Mouse (Mus musculus): ENCODE data around the gene Grk5. TPM values are rescaled to one million over a fixed set of nuclear protein-coding genes. Genes with fewer than 3 reads are reported as not detected.
"Not testable (repeated sequence)": the region's sequence is repeated elsewhere in the genome, so short reads cannot be mapped to it uniquely, and the experiment has no call there.

Grk5 gene
- polyA plus RNA-seq, 1 experiment from 2014 or later, result 3.2 TPM

GRCm38 (mm10) chr19:60915236-60915635, 25.7 kb downstream of the Grk5 start:
- Histone ChIP-seq H3K9me3 (replicated peaks) (no peaks in the 10 kb centered on the region), H3K27ac (peak overlapping the region; percentile 55), H3K9ac (no peak overlapping the region), H3K4me1 (replicated peaks) (peaks cover 18% of the 10 kb centered on the region), H3K36me3 (no peaks in the 10 kb centered on the region), H3K4me3 (no peak overlapping the region), H3K27me3 (no peaks in the 10 kb centered on the region), H3K4me2 (no peak overlapping the region)
- WGBS, result 21% methylated on average over 4 of the region's 4 CpGs
- no peak for ATAC-seq (replicated peaks; ENCODE audit: insufficient number of reproducible peaks, insufficient read depth, low FRiP score, low read depth)

- WGBS, result 24% methylated on average over 3 of the region's 3 CpGs
- ATAC-seq (replicated peaks; ENCODE audit: insufficient number of reproducible peaks, insufficient read depth, low FRiP score, low read depth), result no peak
- no peak overlapping the region for H3K4me3 ChIP-seq
- no peaks in the 10 kb centered on the region for H3K9me3 ChIP-seq (replicated peaks)
- H3K27ac ChIP-seq, result peak overlapping the region; percentile 55; the same call in 1 of the 2 replicates
- H3K4me2 ChIP-seq, result no peak overlapping the region
- peaks cover 18% of the 10 kb centered on the region for H3K4me1 ChIP-seq (replicated peaks)
- H3K27me3 ChIP-seq, result no peaks in the 10 kb centered on the region
- no peak overlapping the region for H3K9ac ChIP-seq
- H3K36me3 ChIP-seq, result no peaks in the 10 kb centered on the region
Measured at GRCm38 (mm10) chr19:60915862-60916261, 26.3 kb downstream of the Grk5 start.

DNA sequence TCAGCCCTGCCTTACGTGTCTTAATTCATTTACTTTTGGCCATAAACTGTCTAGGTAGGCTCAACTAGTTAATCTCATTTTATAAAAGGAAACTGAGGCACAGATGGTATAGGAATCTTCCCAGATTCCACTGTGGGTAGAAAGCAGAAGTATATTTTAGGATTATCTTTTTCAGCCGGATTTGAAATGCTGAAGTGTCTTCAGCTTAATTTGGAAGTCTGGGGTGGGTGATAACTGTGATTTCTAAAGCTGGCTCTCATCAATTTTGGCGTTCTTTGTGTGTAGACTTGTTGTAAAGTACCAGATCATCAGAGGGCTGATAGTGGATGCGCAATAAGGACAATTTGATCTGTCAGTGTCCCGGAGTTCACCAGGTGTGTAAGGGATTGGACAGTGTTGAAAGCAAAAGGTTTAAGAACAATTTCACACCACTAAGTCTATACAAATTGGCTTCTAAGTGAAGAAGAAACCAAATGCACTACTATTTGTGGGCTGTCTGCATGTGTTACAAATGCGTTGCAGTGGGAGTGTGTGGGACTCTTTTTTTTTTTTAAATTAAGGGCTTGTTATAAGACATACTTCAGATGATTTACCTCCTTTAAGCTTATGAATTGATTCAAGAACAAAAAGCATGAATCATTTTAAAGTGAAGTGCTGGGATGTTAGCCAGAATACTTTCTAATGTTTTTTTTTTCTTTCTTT, 27.5 kb downstream of the Grk5 start:
- Histone ChIP-seq H3K27me3 (no peaks in the 10 kb centered on the region), H3K27ac (no peak overlapping the region), H3K9me3 (replicated peaks) (no peaks in the 10 kb centered on the region), H3K4me3 (no peak overlapping the region), H3K9ac (no peak overlapping the region), H3K4me2 (no peak overlapping the region), H3K36me3 (no peaks in the 10 kb centered on the region), H3K4me1 (replicated peaks) (peaks cover 18% of the 10 kb centered on the region)
- ATAC-seq (replicated peaks; ENCODE audit: insufficient number of reproducible peaks, insufficient read depth, low FRiP score, low read depth), result no peak
- 71% methylated on average over 6 of the region's 6 CpGs for WGBS

- ATAC-seq (replicated peaks; ENCODE audit: insufficient number of reproducible peaks, insufficient read depth, low FRiP score, low read depth); H3K9me3 ChIP-seq (replicated peaks); H3K4me1 ChIP-seq (replicated peaks); H3K4me3 ChIP-seq; H3K9ac ChIP-seq; H3K27ac ChIP-seq; H3K36me3 ChIP-seq; H3K27me3 ChIP-seq; H3K4me2 ChIP-seq: not testable (repeated sequence)
Measured at GRCm38 (mm10) chr19:60924534-60924933, 35.0 kb downstream of the Grk5 start.

- H3K9ac ChIP-seq, result no peak overlapping the region
- H3K27me3 ChIP-seq, result no peaks in the 10 kb centered on the region
- H3K4me1 ChIP-seq (replicated peaks), result peaks cover 17% of the 10 kb centered on the region
- H3K4me3 ChIP-seq, result no peak overlapping the region
- H3K4me2 ChIP-seq, result no peak overlapping the region
- no peak for ATAC-seq (replicated peaks; ENCODE audit: insufficient number of reproducible peaks, insufficient read depth, low FRiP score, low read depth)
- peak overlapping the region; percentile 40 for H3K27ac ChIP-seq
- no peaks in the 10 kb centered on the region for H3K36me3 ChIP-seq
- H3K9me3 ChIP-seq (replicated peaks), result no peaks in the 10 kb centered on the region
Measured at GRCm38 (mm10) chr19:60935001-60935400, 45.5 kb downstream of the Grk5 start.

GRCm38 (mm10) chr19:60939954-60940379, 50.4 kb downstream of the Grk5 start:
- Histone ChIP-seq H3K36me3 (no peaks in the 10 kb centered on the region), H3K4me2 (peak overlapping the region; percentile 29), H3K9me3 (replicated peaks) (no peaks in the 10 kb centered on the region), H3K4me3 (no peak overlapping the region), H3K27me3 (no peaks in the 10 kb centered on the region), H3K9ac (no peak overlapping the region), H3K4me1 (replicated peaks) (peaks cover 27% of the 10 kb centered on the region), H3K27ac (peak overlapping the region; percentile 86)
- WGBS, result 3% methylated on average over 1 of the region's 1 CpGs
- ATAC-seq (replicated peaks; ENCODE audit: insufficient number of reproducible peaks, insufficient read depth, low FRiP score, low read depth), result peak; percentile 95

GRCm38 (mm10) chr19:60940866-60941265, 51.3 kb downstream of the Grk5 start:
- Histone ChIP-seq H3K27ac (peak overlapping the region; percentile 86), H3K27me3 (no peaks in the 10 kb centered on the region), H3K4me2 (no peak overlapping the region; the same call in 1 of the 2 replicates), H3K4me3 (no peak overlapping the region), H3K4me1 (replicated peaks) (peaks cover 27% of the 10 kb centered on the region), H3K36me3 (no peaks in the 10 kb centered on the region), H3K9ac (no peak overlapping the region), H3K9me3 (replicated peaks) (no peaks in the 10 kb centered on the region)
- ATAC-seq (replicated peaks; ENCODE audit: insufficient number of reproducible peaks, insufficient read depth, low FRiP score, low read depth), result no peak
- WGBS, result 86% methylated on average over 1 of the region's 1 CpGs

DNA sequence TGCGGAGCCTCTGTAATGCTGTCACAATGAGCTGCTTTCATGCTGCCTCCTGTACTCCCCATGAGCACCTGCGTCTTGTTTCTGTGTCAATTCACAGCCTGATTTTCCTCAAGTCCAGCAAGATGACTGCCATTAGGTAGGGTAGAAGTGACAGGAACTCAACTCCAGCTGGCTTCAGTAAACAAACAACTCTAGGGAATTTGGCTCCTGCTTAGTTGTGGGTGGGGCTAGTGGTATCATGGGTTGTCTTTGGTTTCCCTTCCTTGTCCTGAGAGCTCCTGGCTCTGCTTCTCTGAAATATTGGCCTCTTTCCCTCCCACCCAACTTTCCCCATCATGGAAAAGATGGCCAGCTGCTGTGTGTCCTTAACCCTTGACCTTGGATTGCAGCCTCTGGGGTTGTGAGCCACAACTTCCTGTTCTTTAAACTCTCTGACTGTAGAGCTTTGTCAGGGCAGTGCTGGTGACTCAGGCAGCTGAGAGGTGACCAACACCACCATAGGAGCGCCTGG, 56.3 kb downstream of the Grk5 start:
- Histone ChIP-seq H3K36me3 (no peaks in the 10 kb centered on the region), H3K4me1 (replicated peaks) (peaks cover 34% of the 10 kb centered on the region), H3K4me2 (no peak overlapping the region), H3K9ac (no peak overlapping the region), H3K9me3 (replicated peaks) (no peaks in the 10 kb centered on the region), H3K27me3 (no peaks in the 10 kb centered on the region), H3K27ac (peak overlapping the region; percentile 83), H3K4me3 (no peak overlapping the region)
- peak; percentile 59; the same call in 1 of the 2 replicates for ATAC-seq (replicated peaks; ENCODE audit: insufficient number of reproducible peaks, insufficient read depth, low FRiP score, low read depth)
- WGBS, result 63% methylated on average over 3 of the region's 3 CpGs

DNA sequence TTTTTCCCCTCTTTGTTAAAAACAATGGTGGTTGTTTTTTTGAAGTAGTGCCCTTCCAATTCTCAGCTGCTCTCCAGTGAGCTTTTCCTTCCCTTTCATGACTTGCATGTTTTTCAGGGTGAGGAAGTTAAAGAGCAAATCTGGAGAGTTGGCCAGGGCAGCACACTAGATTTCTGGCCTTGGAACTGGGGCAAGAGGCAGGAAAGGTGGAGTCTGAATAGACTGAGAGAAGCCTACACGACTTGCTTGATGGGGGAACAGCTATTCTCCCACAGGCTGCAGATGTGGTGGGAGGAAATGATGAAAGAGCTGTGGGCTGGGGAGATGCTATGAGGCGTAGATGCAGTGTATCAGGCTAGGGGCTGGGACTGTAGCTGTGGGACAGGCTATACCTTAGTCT, 57.1 kb downstream of the Grk5 start:
- ATAC-seq (replicated peaks; ENCODE audit: insufficient number of reproducible peaks, insufficient read depth, low FRiP score, low read depth), result 0 out of 2 replicates have a peak, but pooled peaks have one; percentile 16
- Histone ChIP-seq H3K4me3 (no peak overlapping the region), H3K4me1 (replicated peaks) (peaks cover 36% of the 10 kb centered on the region), H3K27me3 (no peaks in the 10 kb centered on the region), H3K27ac (peak overlapping the region; percentile 83), H3K4me2 (no peak overlapping the region), H3K36me3 (no peaks in the 10 kb centered on the region), H3K9me3 (replicated peaks) (no peaks in the 10 kb centered on the region), H3K9ac (no peak overlapping the region)
- WGBS, result 50% methylated on average over 2 of the region's 2 CpGs

DNA sequence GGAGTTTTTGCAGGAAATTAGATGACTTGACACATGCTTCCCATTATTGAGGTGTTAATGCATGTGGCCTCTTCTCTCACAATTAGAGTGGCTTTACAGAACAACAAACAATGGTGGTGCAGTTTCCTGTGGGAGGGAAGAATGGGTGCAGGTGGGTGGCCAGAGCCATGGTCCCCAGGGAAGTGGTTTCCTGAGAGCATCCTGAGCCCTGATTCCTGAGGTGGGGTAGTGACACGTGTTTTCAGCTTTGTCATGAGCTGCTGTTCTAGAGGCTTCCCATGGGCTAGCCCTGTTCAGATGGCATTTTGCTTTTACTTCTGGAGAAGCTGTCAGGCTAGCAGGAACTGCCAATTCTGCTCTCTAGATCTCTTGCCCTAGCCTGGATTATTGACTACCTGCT, 59.4 kb downstream of the Grk5 start:
- Histone ChIP-seq H3K9me3 (replicated peaks) (no peaks in the 10 kb centered on the region), H3K4me3 (no peak overlapping the region), H3K9ac (no peak overlapping the region), H3K4me1 (replicated peaks) (peaks cover 41% of the 10 kb centered on the region), H3K4me2 (no peak overlapping the region), H3K27ac (peak overlapping the region; percentile 17), H3K27me3 (no peaks in the 10 kb centered on the region), H3K36me3 (no peaks in the 10 kb centered on the region)
- 27% methylated on average over 1 of the region's 1 CpGs for WGBS
- no peak for ATAC-seq (replicated peaks; ENCODE audit: insufficient number of reproducible peaks, insufficient read depth, low FRiP score, low read depth)

GRCm38 (mm10) chr19:60950056-60950869, 60.7 kb downstream of the Grk5 start:
- H3K27me3 ChIP-seq, result no peaks in the 10 kb centered on the region
- no peaks in the 10 kb centered on the region for H3K36me3 ChIP-seq
- peaks cover 41% of the 10 kb centered on the region for H3K4me1 ChIP-seq (replicated peaks)
- no peak overlapping the region for H3K4me3 ChIP-seq
- H3K27ac ChIP-seq, result peak overlapping the region; percentile 17
- 0 out of 2 replicates have a peak, but pooled peaks have one; percentile 7 for ATAC-seq (replicated peaks; ENCODE audit: insufficient number of reproducible peaks, insufficient read depth, low FRiP score, low read depth)
- no peak overlapping the region for H3K9ac ChIP-seq
- H3K4me2 ChIP-seq, result no peak overlapping the region
- no peaks in the 10 kb centered on the region for H3K9me3 ChIP-seq (replicated peaks)
- 65% methylated on average over 7 of the region's 7 CpGs for WGBS

All from heart, embryonic 15.5 days (tissue).